In genomic region chr13:54799701-54800100, GRCm38 (mm10) we compare ENCODE assay signal across 8 mouse cellular contexts. TPM values are rescaled to one million over a fixed set of nuclear protein-coding genes. Genes with fewer than 3 reads are reported as not detected.
DNase-seq lines count a peak whose midpoint lies in the region; ATAC-seq and TF ChIP-seq lines count a peak whose summit lies in the region.

No protein-coding gene starts in this region.

- 25% methylated on average over 9 of the region's 9 CpGs for WGBS in forebrain, embryonic 11.5 days
- WGBS in heart, embryonic 16.5 days: 12% methylated on average over 9 of the region's 9 CpGs
- 16% methylated on average over 9 of the region's 9 CpGs for WGBS in lung, embryonic 15.5 days
- WGBS in thymus, adult 2 months: 21% methylated on average over 9 of the region's 9 CpGs

- no peak overlapping the region for H3K4me3 ChIP-seq in ES-Bruce4 (ENCODE audit: low read depth, low read length)
- no peak overlapping the region for H3K4me3 ChIP-seq in forebrain, embryonic 11.5 days (ENCODE audit: low read depth, low read length)
- H3K4me3 ChIP-seq in heart, embryonic 16.5 days (ENCODE audit: low read length): no peak overlapping the region; the same call in 1 of the 2 replicates
- no peak overlapping the region for H3K4me3 ChIP-seq in lung, embryonic 15.5 days
- H3K4me3 ChIP-seq in thymus, adult 2 months (ENCODE audit: control insufficient read depth, insufficient read depth, low read length): no peak overlapping the region

- TF ChIP-seq CTCF in ES-Bruce4 (IDR thresholded peaks at IDR 0.05; ENCODE audit: low read depth, low read length): peak; percentile 95
- peak; percentile 78; the same call in 1 of the 2 replicates for TF ChIP-seq CTCF in thymus, adult 2 months (IDR thresholded peaks at IDR 0.05; ENCODE audit: borderline replicate concordance, control insufficient read depth, extremely low read depth, insufficient read depth, low read length, poor library complexity)

- no peak overlapping the region for H3K4me2 ChIP-seq in forebrain, embryonic 11.5 days (ENCODE audit: low read depth, low read length, severe bottlenecking)
- peak overlapping the region; percentile 53 for H3K4me2 ChIP-seq in heart, embryonic 16.5 days (ENCODE audit: low read depth, low read length)
- peak overlapping the region; percentile 42 for H3K4me2 ChIP-seq in lung, embryonic 15.5 days

- H3K9me3 ChIP-seq in ES-Bruce4 (replicated peaks; ENCODE audit: control insufficient read depth, insufficient read depth, low read length, poor library complexity, severe bottlenecking): no peaks in the 10 kb centered on the region
- no peaks in the 10 kb centered on the region for H3K9me3 ChIP-seq in forebrain, embryonic 11.5 days (ENCODE audit: control insufficient read depth, low read length)
- H3K9me3 ChIP-seq in heart, embryonic 16.5 days (replicated peaks; ENCODE audit: control insufficient read depth, low read length): no peaks in the 10 kb centered on the region; the same call in 1 of the 2 replicates
- no peaks in the 10 kb centered on the region for H3K9me3 ChIP-seq in lung, embryonic 15.5 days

- H3K27me3 ChIP-seq in ES-Bruce4 (ENCODE audit: control insufficient read depth, insufficient read depth, low read length, poor library complexity, severe bottlenecking): no peaks in the 10 kb centered on the region
- H3K27me3 ChIP-seq in forebrain, embryonic 11.5 days (ENCODE audit: control insufficient read depth, insufficient read depth, low read length): no peaks in the 10 kb centered on the region
- H3K27me3 ChIP-seq in heart, embryonic 16.5 days (ENCODE audit: control insufficient read depth, insufficient read depth, low read length): peaks cover 18% of the 10 kb centered on the region
- H3K27me3 ChIP-seq in lung, embryonic 15.5 days: peaks cover 3% of the 10 kb centered on the region; the same call in 1 of the 2 replicates
- no peaks in the 10 kb centered on the region for H3K27me3 ChIP-seq in thymus, adult 2 months (ENCODE audit: control insufficient read depth, insufficient read depth, low read length)

- TF ChIP-seq POLR2A in ES-Bruce4 (IDR thresholded peaks at IDR 0.05; ENCODE audit: insufficient read depth, low read length): no peak
- no peak for TF ChIP-seq POLR2A in thymus, adult 2 months (IDR thresholded peaks at IDR 0.05; ENCODE audit: control insufficient read depth, extremely low read depth, insufficient read depth, low read length, poor library complexity)

- no peak overlapping the region for H3K27ac ChIP-seq in ES-Bruce4 (ENCODE audit: insufficient read depth, low read length)
- H3K27ac ChIP-seq in forebrain, embryonic 11.5 days (ENCODE audit: low read depth, low read length): no peak overlapping the region
- no peak overlapping the region for H3K27ac ChIP-seq in heart, embryonic 16.5 days (ENCODE audit: low read length)
- H3K27ac ChIP-seq in lung, embryonic 15.5 days: no peak overlapping the region
- H3K27ac ChIP-seq in thymus, adult 2 months (ENCODE audit: control insufficient read depth, insufficient read depth, low read length): no peak overlapping the region

- H3K36me3 ChIP-seq in ES-Bruce4 (ENCODE audit: control insufficient read depth, insufficient read depth, low read length, poor library complexity, severe bottlenecking): no peaks in the 10 kb centered on the region
- no peaks in the 10 kb centered on the region for H3K36me3 ChIP-seq in forebrain, embryonic 11.5 days (ENCODE audit: control insufficient read depth, insufficient read depth, low read length)
- no peaks in the 10 kb centered on the region for H3K36me3 ChIP-seq in heart, embryonic 16.5 days (ENCODE audit: control insufficient read depth, insufficient read depth)
- no peaks in the 10 kb centered on the region for H3K36me3 ChIP-seq in lung, embryonic 15.5 days
- H3K36me3 ChIP-seq in thymus, adult 2 months (ENCODE audit: control insufficient read depth, insufficient read depth, low read length): no peaks in the 10 kb centered on the region

- H3K9ac ChIP-seq in ES-Bruce4 (ENCODE audit: low read depth, poor library complexity, severe bottlenecking): no peak overlapping the region
- H3K9ac ChIP-seq in forebrain, embryonic 11.5 days (ENCODE audit: low read length): no peak overlapping the region
- H3K9ac ChIP-seq in heart, embryonic 16.5 days (ENCODE audit: low read length): no peak overlapping the region
- H3K9ac ChIP-seq in lung, embryonic 15.5 days: no peak overlapping the region

- DNase-seq in c-Kit-positive CD71-negative TER-119-negative erythroid progenitor cells, embryonic 14.5 days (ENCODE audit: low read depth): peak; percentile 65
- peak; percentile 85 for DNase-seq in forebrain, embryonic 11.5 days (ENCODE audit: low spot score)
- peak; percentile 84 to 85 for DNase-seq in kidney, postnatal 4 days
- peak; percentile 57 for DNase-seq in ovary, postnatal 10 days (ENCODE audit: low spot score)
- peak; percentile 59 for DNase-seq in thymus, adult 2 months

- TF ChIP-seq EP300 in ES-Bruce4 (IDR thresholded peaks at IDR 0.05; ENCODE audit: insufficient read depth, low read depth, low read length): no peak

- H3K4me1 ChIP-seq in ES-Bruce4 (ENCODE audit: control insufficient read depth, insufficient read depth, low read length): no peaks in the 10 kb centered on the region
- H3K4me1 ChIP-seq in forebrain, embryonic 11.5 days (replicated peaks; ENCODE audit: control insufficient read depth, insufficient read depth, low read length): no peaks in the 10 kb centered on the region
- no peaks in the 10 kb centered on the region for H3K4me1 ChIP-seq in heart, embryonic 16.5 days (ENCODE audit: control insufficient read depth, insufficient read depth, low read length)
- no peaks in the 10 kb centered on the region for H3K4me1 ChIP-seq in lung, embryonic 15.5 days
- no peaks in the 10 kb centered on the region for H3K4me1 ChIP-seq in thymus, adult 2 months (replicated peaks; ENCODE audit: control insufficient read depth, insufficient read depth, low read length)

- ATAC-seq in forebrain, embryonic 11.5 days (replicated peaks; ENCODE audit: low FRiP score): no peak; the same call in 1 of the 2 replicates
- no peak for ATAC-seq in heart, embryonic 16.5 days (replicated peaks; ENCODE audit: extremely low read depth, insufficient read depth, low FRiP score)
- ATAC-seq in lung, embryonic 15.5 days (ENCODE audit: borderline replicate concordance, extremely low read depth, low FRiP score, low TSS enrichment): no peak

RNA-seq across cellular contexts. Expression of gene Tspan17, which starts 10.5 kb away (rescaled TPM):
- 7.0 and 12.3 TPM in 2 replicates for polyA plus RNA-seq in ES-Bruce4 (2011; ENCODE audit: insufficient read depth, insufficient read length, low read depth, missing spikeins)
- 6.9 and 8.1 TPM in 2 replicates for polyA plus RNA-seq in forebrain, embryonic 11.5 days (2014; fragmentation: Nextera tagmentation; extraction: Ambion mirVana)
- 5.2 and 5.7 TPM in 2 replicates for polyA plus RNA-seq in heart, embryonic 16.5 days (2015; fragmentation: Nextera tagmentation; extraction: Ambion mirVana)
- polyA plus RNA-seq in lung, embryonic 15.5 days (2015; fragmentation: Nextera tagmentation; extraction: Ambion mirVana): 17.0 and 18.1 TPM in 2 replicates
- polyA plus RNA-seq in thymus, adult 2 months (2012; rRNA removed): 6.3 and 6.4 TPM in 2 replicates

RNA-seq across cellular contexts. Expression of gene Eif4e1b, which starts 15.9 kb away (rescaled TPM):
- not detected in 2 replicates for polyA plus RNA-seq in ES-Bruce4 (2011; ENCODE audit: insufficient read depth, insufficient read length, low read depth, missing spikeins)
- not detected in 2 replicates for polyA plus RNA-seq in forebrain, embryonic 11.5 days (2014; fragmentation: Nextera tagmentation; extraction: Ambion mirVana)
- not detected in 2 replicates for polyA plus RNA-seq in heart, embryonic 16.5 days (2015; fragmentation: Nextera tagmentation; extraction: Ambion mirVana)
- polyA plus RNA-seq in lung, embryonic 15.5 days (2015; fragmentation: Nextera tagmentation; extraction: Ambion mirVana): not detected in 2 replicates
- polyA plus RNA-seq in thymus, adult 2 months (2012; rRNA removed): not detected in 2 replicates

RNA-seq across cellular contexts. Expression of gene Sncb, which starts 33.3 kb away (rescaled TPM):
- polyA plus RNA-seq in ES-Bruce4 (2011; ENCODE audit: insufficient read depth, insufficient read length, low read depth, missing spikeins): 2.7 and 2.8 TPM in 2 replicates
- 1.3 and 2.6 TPM in 2 replicates for polyA plus RNA-seq in forebrain, embryonic 11.5 days (2014; fragmentation: Nextera tagmentation; extraction: Ambion mirVana)
- polyA plus RNA-seq in heart, embryonic 16.5 days (2015; fragmentation: Nextera tagmentation; extraction: Ambion mirVana): not detected in 2 replicates
- 0.21 TPM in 1 of 2 replicates, not detected in the other for polyA plus RNA-seq in lung, embryonic 15.5 days (2015; fragmentation: Nextera tagmentation; extraction: Ambion mirVana)
- 0.53 and 1.6 TPM in 2 replicates for polyA plus RNA-seq in thymus, adult 2 months (2012; rRNA removed)

RNA-seq across cellular contexts. Expression of gene Gprin1, which starts 50.0 kb away (rescaled TPM):
- not detected in 2 replicates for polyA plus RNA-seq in ES-Bruce4 (2011; ENCODE audit: insufficient read depth, insufficient read length, low read depth, missing spikeins)
- 8.2 and 13.5 TPM in 2 replicates for polyA plus RNA-seq in forebrain, embryonic 11.5 days (2014; fragmentation: Nextera tagmentation; extraction: Ambion mirVana)
- 0.04 TPM in 1 of 2 replicates, not detected in the other for polyA plus RNA-seq in heart, embryonic 16.5 days (2015; fragmentation: Nextera tagmentation; extraction: Ambion mirVana)
- polyA plus RNA-seq in lung, embryonic 15.5 days (2015; fragmentation: Nextera tagmentation; extraction: Ambion mirVana): 0.24 and 0.42 TPM in 2 replicates
- 0.18 and 0.19 TPM in 2 replicates for polyA plus RNA-seq in thymus, adult 2 months (2012; rRNA removed)
